Mouse (Mus musculus) thymus, adult 2 months (tissue): ENCODE measurements around the gene Nog.

ENCODE experiments used
- CTCF ChIP-seq: fragments of 200-500 bp; IDR thresholded peaks from 2 replicates; pipeline ENCODE4 v1.5.1; 2012; ENCODE audit warnings: mild to moderate bottlenecking, control low read depth, low read length, moderate library complexity, borderline replicate concordance; ENCODE audit not compliant: control insufficient read depth, poor library complexity, insufficient read depth; ENCODE audit errors: extremely low read depth
- POLR2A ChIP-seq: fragments of 200-500 bp; IDR thresholded peaks from 2 replicates; pipeline ENCODE4 v1.6.1; 2012; ENCODE audit warnings: mild to moderate bottlenecking, low read length, control low read depth, moderate library complexity; ENCODE audit not compliant: control insufficient read depth, poor library complexity, insufficient read depth; ENCODE audit errors: extremely low read depth

- TF ChIP-seq CTCF (no peak), POLR2A (no peak)
Observed at GRCm38 (mm10) chr11:89297521-89297920, 4.6 kb downstream of the Nog start.
